In the genomic region with DNA sequence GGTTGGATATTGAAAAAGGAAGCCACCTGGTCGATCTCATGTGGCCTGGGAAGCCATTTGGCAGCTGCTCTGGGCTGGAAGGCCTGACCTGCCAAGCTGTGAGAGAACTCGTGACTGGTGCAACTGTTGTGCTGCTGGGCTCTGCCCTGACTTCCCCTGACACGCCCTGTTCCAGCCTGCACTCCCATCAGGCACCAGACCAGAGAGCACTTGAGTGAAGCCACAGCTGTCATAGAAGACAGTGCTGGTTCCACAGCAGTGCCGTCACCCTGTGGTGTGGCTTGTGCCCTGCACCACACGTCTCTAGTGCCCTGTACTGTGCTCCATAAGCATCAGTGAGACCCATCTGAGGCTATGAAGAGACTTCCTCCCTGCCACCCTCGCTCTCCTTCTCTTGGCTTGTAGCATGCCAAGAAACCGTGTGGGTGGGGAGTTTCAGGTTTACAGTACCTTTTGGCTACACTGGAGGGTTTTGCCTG, we compare ENCODE assay signal across 8 mouse cellular contexts.
DNase-seq lines count a peak whose midpoint lies in the region; ATAC-seq and TF ChIP-seq lines count a peak whose summit lies in the region.

No protein-coding gene starts in this region.

- H3K36me3 ChIP-seq in lung, postnatal 0 days (ENCODE audit: insufficient read depth, low read length): no peaks in the 10 kb centered on the region
- no peaks in the 10 kb centered on the region for H3K36me3 ChIP-seq in forebrain, embryonic 16.5 days (ENCODE audit: control insufficient read depth, insufficient read depth)

- peak; percentile 66 for DNase-seq in cerebellum, adult 11-12 months
- no peak for DNase-seq in cerebellum, postnatal 4 days (ENCODE audit: low spot score in 2 of 2)
- peak; percentile 24 for DNase-seq in 416B (ENCODE audit: low read depth)
- peak; percentile 69 for DNase-seq in cerebellum, adult 9-10 months
- DNase-seq in heart, postnatal 4 days: peak; percentile 56
- peak; percentile 73 for DNase-seq in lung, postnatal 0 days (ENCODE audit: low spot score)
- no peak for DNase-seq in ovary, postnatal 14 days (ENCODE audit: low spot score)

- peak overlapping the region; percentile 55 for H3K27ac ChIP-seq in lung, postnatal 0 days (ENCODE audit: low read length)
- H3K27ac ChIP-seq in forebrain, embryonic 16.5 days (ENCODE audit: low read length): no peak overlapping the region

- peak; percentile 39 for ATAC-seq in lung, postnatal 0 days
- no peak for ATAC-seq in forebrain, embryonic 16.5 days

- no peak overlapping the region for H3K4me2 ChIP-seq in lung, postnatal 0 days (replicated peaks; ENCODE audit: low read depth, low read length)
- no peak overlapping the region for H3K4me2 ChIP-seq in forebrain, embryonic 16.5 days (ENCODE audit: low read length)

- peak; percentile 43 for TF ChIP-seq CTCF in lung, postnatal 0 days (IDR thresholded peaks at IDR 0.05)

- H3K4me1 ChIP-seq in lung, postnatal 0 days (ENCODE audit: insufficient read depth, low read depth, low read length): peaks cover 13% of the 10 kb centered on the region; the same call in 1 of the 2 replicates
- no peaks in the 10 kb centered on the region; the same call in 1 of the 2 replicates for H3K4me1 ChIP-seq in forebrain, embryonic 16.5 days (replicated peaks; ENCODE audit: control insufficient read depth, insufficient read depth, low read length)

- no peak overlapping the region for H3K4me3 ChIP-seq in lung, postnatal 0 days (ENCODE audit: low read depth, low read length)
- H3K4me3 ChIP-seq in forebrain, embryonic 16.5 days (replicated peaks; ENCODE audit: low read length): no peak overlapping the region

- H3K27me3 ChIP-seq in lung, postnatal 0 days (replicated peaks; ENCODE audit: insufficient read depth, low read length): no peaks in the 10 kb centered on the region
- H3K27me3 ChIP-seq in forebrain, embryonic 16.5 days (replicated peaks; ENCODE audit: control insufficient read depth, insufficient read depth, low read length): no peaks in the 10 kb centered on the region

- no peak for TF ChIP-seq EP300 in lung, postnatal 0 days (IDR thresholded peaks at IDR 0.05)

- WGBS in lung, postnatal 0 days: 27% methylated on average over 7 of the region's 7 CpGs
- 82% methylated on average over 7 of the region's 7 CpGs for WGBS in forebrain, embryonic 16.5 days

- H3K9ac ChIP-seq in lung, postnatal 0 days (replicated peaks; ENCODE audit: low read depth): no peak overlapping the region
- no peak overlapping the region for H3K9ac ChIP-seq in forebrain, embryonic 16.5 days (replicated peaks; ENCODE audit: low read depth, low read length)

- no peaks in the 10 kb centered on the region for H3K9me3 ChIP-seq in lung, postnatal 0 days (ENCODE audit: low read length)
- H3K9me3 ChIP-seq in forebrain, embryonic 16.5 days (ENCODE audit: control insufficient read depth, low read length): no peaks in the 10 kb centered on the region

Comparison
In these comparisons a context has a peak if more than half of its experiments do, and no peak if none do; other contexts are left out.
1. DNase-seq: peak in cerebellum, adult 11-12 months (single experiment), 416B (single experiment), cerebellum, adult 9-10 months (single experiment), heart, postnatal 4 days (single experiment) and lung, postnatal 0 days (single experiment); none in cerebellum, postnatal 4 days (0 of 2) and ovary, postnatal 14 days (single experiment).